Mouse (Mus musculus) embryonic fibroblast, embryonic 13.5 days (primary cell): ENCODE results near the gene Ccdc102a. TPM values are rescaled to one million over a fixed set of nuclear protein-coding genes. Genes with fewer than 3 reads are reported as not detected.

Source experiments
- H3K27ac ChIP-seq: 2 replicates; pipeline ENCODE4 v1.5.1; 2012; ENCODE audit warnings: low read length, control low read depth, inconsistent platforms; ENCODE audit not compliant: insufficient read depth
- H3K4me1 ChIP-seq: 2 replicates; pipeline ENCODE4 v1.6.1; 2011; ENCODE audit warnings: low read length; ENCODE audit not compliant: control insufficient read depth, insufficient read depth
- H3K4me3 ChIP-seq: 2 replicates; pipeline ENCODE4 v1.5.1; 2011; ENCODE audit warnings: mild to moderate bottlenecking, control low read depth, low read length; ENCODE audit not compliant: insufficient read depth
- CTCF ChIP-seq: IDR thresholded peaks from 2 replicates; pipeline ENCODE4 v1.5.1; 2011; ENCODE audit warnings: mild to moderate bottlenecking, control low read depth, low read length, moderate library complexity, borderline replicate concordance; ENCODE audit not compliant: insufficient read depth
- POLR2A ChIP-seq: IDR thresholded peaks from 2 replicates; pipeline ENCODE4 v1.6.1; 2011; ENCODE audit warnings: low read depth, mild to moderate bottlenecking, control low read depth, low read length, moderate library complexity
- polyA plus RNA-seq: library from polyadenylated mRNA; stranded (reverse); fragments of >200 nt; gene quantifications from 2 replicates; pipeline ENCODE4 v1.2.4, GENCODE M21; 2011; ENCODE audit warnings: low read depth; ENCODE audit not compliant: missing spikeins, insufficient read length

The Ccdc102a gene
- polyA plus RNA-seq, result 39.2 and 43.7 TPM in 2 replicates

- TF ChIP-seq CTCF (no peak), POLR2A (peak; percentile 69)
- Histone ChIP-seq H3K4me1 (peaks cover 18% of the 10 kb centered on the region), H3K4me3 (peak within 1 kb of the TSS; percentile 77), H3K27ac (peak within 1 kb of the TSS; percentile 82)
Observed at GRCm38 (mm10) chr8:94917851-94918495, at the start of gene Ccdc102a. Gene Ccdc102a, minus strand, starts transcription at chr8:94918098.

- no peak for TF ChIP-seq CTCF
- no peak for TF ChIP-seq POLR2A
- Histone ChIP-seq H3K4me3 (no peak overlapping the region), H3K27ac (no peak overlapping the region), H3K4me1 (no peaks in the 10 kb centered on the region)
Observed at GRCm38 (mm10) chr8:94967554-94967953, 49.7 kb upstream of the Ccdc102a start.

GRCm38 (mm10) chr8:94967071-94967470, 49.2 kb upstream of the Ccdc102a start:
- H3K4me1 ChIP-seq, result no peaks in the 10 kb centered on the region
- TF ChIP-seq CTCF, result no peak
- TF ChIP-seq POLR2A, result no peak
- no peak overlapping the region for H3K27ac ChIP-seq
- no peak overlapping the region for H3K4me3 ChIP-seq

- no peak for TF ChIP-seq POLR2A
- no peak for TF ChIP-seq CTCF
- no peak overlapping the region for H3K4me3 ChIP-seq
- no peaks in the 10 kb centered on the region for H3K4me1 ChIP-seq
- no peak overlapping the region for H3K27ac ChIP-seq
Observed at GRCm38 (mm10) chr8:94966578-94966977, 48.7 kb upstream of the Ccdc102a start.

GRCm38 (mm10) chr8:94964828-94965227, 46.9 kb upstream of the Ccdc102a start:
- Histone ChIP-seq H3K4me3 (no peak overlapping the region), H3K27ac (no peak overlapping the region), H3K4me1 (no peaks in the 10 kb centered on the region)
- no peak for TF ChIP-seq CTCF
- no peak for TF ChIP-seq POLR2A

GRCm38 (mm10) chr8:94962201-94962600, 44.3 kb upstream of the Ccdc102a start:
- Histone ChIP-seq H3K4me3 (no peak overlapping the region), H3K27ac (no peak overlapping the region), H3K4me1 (no peaks in the 10 kb centered on the region)
- TF ChIP-seq POLR2A, result no peak
- no peak for TF ChIP-seq CTCF

- Histone ChIP-seq H3K4me1 (peaks cover 13% of the 10 kb centered on the region), H3K4me3 (no peak overlapping the region), H3K27ac (no peak overlapping the region)
- no peak for TF ChIP-seq CTCF
- TF ChIP-seq POLR2A, result no peak
Observed at GRCm38 (mm10) chr8:94956078-94956574, 38.2 kb upstream of the Ccdc102a start.

GRCm38 (mm10) chr8:94954921-94955758, 37.2 kb upstream of the Ccdc102a start:
- H3K27ac ChIP-seq, result no peak overlapping the region; the same call in 1 of the 2 replicates
- TF ChIP-seq POLR2A (no peak), CTCF (peak; percentile 41; the same call in 1 of the 2 replicates)

GRCm38 (mm10) chr8:94954368-94954737, 36.5 kb upstream of the Ccdc102a start:
- no peak overlapping the region for H3K27ac ChIP-seq
- H3K4me1 ChIP-seq, result peaks cover 13% of the 10 kb centered on the region
- TF ChIP-seq POLR2A (no peak), CTCF (no peak)
- no peak overlapping the region for H3K4me3 ChIP-seq

More at GRCm38 (mm10) chr8:94954921-94955758, 37.2 kb upstream of the Ccdc102a start:
- no peak overlapping the region for H3K4me3 ChIP-seq
- H3K4me1 ChIP-seq, result peaks cover 13% of the 10 kb centered on the region

- TF ChIP-seq CTCF (no peak), POLR2A (no peak)
- Histone ChIP-seq H3K4me1 (peaks cover 13% of the 10 kb centered on the region), H3K27ac (no peak overlapping the region), H3K4me3 (no peak overlapping the region)
Observed at GRCm38 (mm10) chr8:94953624-94954367, 35.9 kb upstream of the Ccdc102a start.
